Mouse (Mus musculus) heart, postnatal 0 days (tissue): ENCODE measurements at regions not wholly inside any gene's neighbourhood (a gene's known extent, or its start where the extent isn't known, plus 50 kb on each side); places are given as distances from the start of the nearest gene placed in this dataset.

Experiments used
- CTCF ChIP-seq: IDR thresholded peaks from 2 replicates; pipeline ENCODE4 v1.5.1; 2016; ENCODE audit warnings: antibody characterized with exemption, control low read depth, low read depth
- EP300 ChIP-seq: IDR thresholded peaks from 2 replicates; pipeline ENCODE4 v1.6.1; 2016; ENCODE audit warnings: antibody characterized with exemption, low read depth

GRCm38 (mm10) chr2:159448976-159449375 is 654.4 kb downstream of the Dhx35 start:
- TF ChIP-seq CTCF (no peak), EP300 (no peak)
